Mouse (Mus musculus): ENCODE data around the gene Lin7a. TPM values are rescaled to one million over a fixed set of nuclear protein-coding genes. Genes with fewer than 3 reads are reported as not detected.

The Lin7a gene
- total and polyA plus RNA-seq, 2 experiments from 2014 or later, result 16.0 to 26.3 TPM

GRCm38 (mm10) chr10:107272131-107272803 is 781 bp downstream of the Lin7a start:
- Histone ChIP-seq H3K4me2 (ENCODE audit: low read depth) (peak overlapping the region; percentile 87), H3K9ac (peak overlapping the region; percentile 72), H3K4me3 (ENCODE audit: low read depth, low read length) (peak overlapping the region; percentile 86), H3K9me3 (ENCODE audit: low read length) (no peaks in the 10 kb centered on the region), H3K4me1 (ENCODE audit: insufficient read depth) (no peaks in the 10 kb centered on the region), H3K36me3 (ENCODE audit: insufficient read depth) (no peaks in the 10 kb centered on the region), H3K27ac (ENCODE audit: low read depth, low read length) (peak overlapping the region; percentile 76), H3K27me3 (ENCODE audit: insufficient read depth, low read length) (no peaks in the 10 kb centered on the region)
- DNase-seq (peak; percentile 66), ATAC-seq (peak; percentile 67)
- no peak for TF ChIP-seq CTCF (IDR thresholded peaks at IDR 0.05; ENCODE audit: low read depth)
- WGBS, result under 1% methylated on average over 41 of the region's 41 CpGs

DNA sequence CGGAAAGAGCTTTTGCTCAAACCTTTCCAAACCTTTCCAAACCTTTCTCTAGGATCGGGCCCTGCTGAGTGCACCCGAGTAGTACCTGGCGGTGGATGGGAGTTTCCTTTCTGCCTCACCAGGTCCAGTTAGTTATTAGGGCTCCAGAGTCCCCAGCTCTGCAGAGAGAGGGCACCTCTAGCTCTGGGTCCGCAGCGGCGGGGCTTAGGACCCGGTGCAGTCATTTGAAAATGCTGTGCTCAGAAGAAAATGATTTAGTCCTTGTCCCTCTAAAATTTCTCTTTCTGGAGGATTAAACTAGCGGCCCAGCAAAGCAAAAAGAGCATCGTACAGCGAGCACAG is 1.3 kb downstream of the Lin7a start:
- DNase-seq, result peak; percentile 47
- 4% methylated on average over 11 of the region's 11 CpGs for WGBS
- ATAC-seq, result peak; percentile 52
- H3K4me2 ChIP-seq (ENCODE audit: low read depth), result peak overlapping the region; percentile 87
- peak overlapping the region; percentile 72 for H3K9ac ChIP-seq
- H3K4me3 ChIP-seq (ENCODE audit: low read depth, low read length), result peak overlapping the region; percentile 86
- no peaks in the 10 kb centered on the region for H3K27me3 ChIP-seq (ENCODE audit: insufficient read depth, low read length)
- no peak overlapping the region for H3K27ac ChIP-seq (ENCODE audit: low read depth, low read length)
- no peaks in the 10 kb centered on the region for H3K36me3 ChIP-seq (ENCODE audit: insufficient read depth)
- H3K4me1 ChIP-seq (ENCODE audit: insufficient read depth), result no peaks in the 10 kb centered on the region
- TF ChIP-seq CTCF (IDR thresholded peaks at IDR 0.05; ENCODE audit: low read depth), result no peak
- no peaks in the 10 kb centered on the region for H3K9me3 ChIP-seq (ENCODE audit: low read length)

DNA sequence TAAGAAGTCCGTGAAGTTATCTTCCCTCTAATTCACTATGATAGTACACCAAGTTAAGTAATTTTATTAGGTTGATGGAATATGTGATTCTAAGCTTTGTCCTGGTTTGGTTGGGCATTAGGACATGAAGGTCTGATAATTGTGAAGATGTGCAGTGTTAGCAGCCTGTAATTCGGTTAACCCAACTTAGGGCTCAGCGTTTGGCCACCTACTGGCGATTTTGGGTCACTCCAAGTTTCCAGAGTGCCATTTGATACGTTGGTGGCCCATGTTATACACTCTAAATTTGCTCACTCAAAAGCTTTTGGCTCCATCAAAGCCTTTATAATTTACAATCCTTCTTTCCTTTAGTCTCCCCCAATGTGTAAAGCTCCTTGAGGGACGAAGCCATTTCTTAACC is 2.4 kb downstream of the Lin7a start:
- Histone ChIP-seq H3K4me1 (ENCODE audit: insufficient read depth) (no peaks in the 10 kb centered on the region), H3K4me2 (ENCODE audit: low read depth) (peak overlapping the region; percentile 87), H3K9me3 (ENCODE audit: low read length) (no peaks in the 10 kb centered on the region), H3K36me3 (ENCODE audit: insufficient read depth) (no peaks in the 10 kb centered on the region), H3K27me3 (ENCODE audit: insufficient read depth, low read length) (no peaks in the 10 kb centered on the region), H3K9ac (no peak overlapping the region), H3K4me3 (ENCODE audit: low read depth, low read length) (no peak overlapping the region), H3K27ac (ENCODE audit: low read depth, low read length) (no peak overlapping the region)
- ATAC-seq, result no peak
- no peak for DNase-seq
- 47% methylated on average over 6 of the region's 6 CpGs for WGBS
- TF ChIP-seq CTCF (IDR thresholded peaks at IDR 0.05; ENCODE audit: low read depth), result peak; percentile 31

- 52% methylated on average over 3 of the region's 3 CpGs for WGBS
- Histone ChIP-seq H3K27me3 (ENCODE audit: insufficient read depth, low read length) (no peaks in the 10 kb centered on the region), H3K9me3 (ENCODE audit: low read length) (no peaks in the 10 kb centered on the region), H3K4me2 (ENCODE audit: low read depth) (no peak overlapping the region), H3K36me3 (ENCODE audit: insufficient read depth) (no peaks in the 10 kb centered on the region), H3K27ac (ENCODE audit: low read depth, low read length) (no peak overlapping the region), H3K4me3 (ENCODE audit: low read depth, low read length) (no peak overlapping the region), H3K9ac (no peak overlapping the region), H3K4me1 (ENCODE audit: insufficient read depth) (no peaks in the 10 kb centered on the region)
- TF ChIP-seq CTCF (IDR thresholded peaks at IDR 0.05; ENCODE audit: low read depth), result peak; percentile 49
- DNase-seq (no peak), ATAC-seq (no peak)
These were observed 3.3 kb downstream of the Lin7a start for GRCm38 (mm10) chr10:107274785-107275184.

- H3K27ac ChIP-seq (ENCODE audit: low read depth, low read length), result no peak overlapping the region
- no peak overlapping the region for H3K4me2 ChIP-seq (ENCODE audit: low read depth)
- H3K9me3 ChIP-seq (ENCODE audit: low read length), result no peaks in the 10 kb centered on the region
- H3K4me1 ChIP-seq (ENCODE audit: insufficient read depth), result no peaks in the 10 kb centered on the region
- H3K27me3 ChIP-seq (ENCODE audit: insufficient read depth, low read length), result no peaks in the 10 kb centered on the region
- WGBS, result 92% methylated on average over 2 of the region's 2 CpGs
- no peaks in the 10 kb centered on the region for H3K36me3 ChIP-seq (ENCODE audit: insufficient read depth)
- no peak for DNase-seq
- H3K4me3 ChIP-seq (ENCODE audit: low read depth, low read length), result no peak overlapping the region
- no peak overlapping the region for H3K9ac ChIP-seq
- no peak for TF ChIP-seq CTCF (IDR thresholded peaks at IDR 0.05; ENCODE audit: low read depth)
- ATAC-seq, result no peak
These were observed 5.2 kb downstream of the Lin7a start for GRCm38 (mm10) chr10:107276647-107277046.

DNA sequence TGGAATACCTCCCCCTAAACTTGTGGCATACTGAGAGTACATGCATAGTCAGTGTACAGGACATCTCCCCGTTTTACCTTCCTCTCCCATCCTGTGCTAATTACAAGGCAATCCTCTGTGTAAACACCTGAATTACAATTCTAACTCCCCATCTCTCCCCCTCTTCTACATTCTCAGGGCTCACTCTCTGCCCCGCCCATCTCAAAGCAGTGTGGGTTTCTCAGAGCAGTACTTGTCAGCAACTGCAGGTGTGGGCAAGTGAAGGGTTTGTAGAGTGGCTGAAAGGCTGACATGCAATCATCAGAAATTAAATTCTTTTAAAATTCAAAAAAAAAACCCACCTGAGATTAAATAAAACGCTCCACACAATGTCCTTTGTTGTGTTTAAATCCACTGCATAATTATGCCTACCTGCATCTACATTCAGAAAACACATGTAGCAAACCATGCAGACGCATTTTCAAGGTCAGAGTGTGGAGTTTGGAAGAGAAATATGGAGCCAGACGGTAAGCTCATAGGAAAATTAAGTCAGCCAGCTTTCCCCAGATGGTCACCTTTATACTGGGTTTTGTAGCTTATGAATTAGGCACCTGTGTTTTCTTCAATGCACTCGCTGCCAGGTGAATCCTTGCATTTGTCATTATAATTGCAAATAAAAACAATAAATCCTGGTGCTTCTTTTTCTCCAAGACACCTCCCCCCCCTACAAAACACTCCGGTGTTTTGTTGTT is 22.6 kb downstream of the Lin7a start:
- WGBS, result 63% methylated on average over 7 of the region's 7 CpGs
- TF ChIP-seq CTCF (IDR thresholded peaks at IDR 0.05; ENCODE audit: low read depth), result no peak
- peak; percentile 7 for DNase-seq
- Histone ChIP-seq H3K4me3 (ENCODE audit: low read depth, low read length) (no peak overlapping the region), H3K4me1 (ENCODE audit: insufficient read depth) (no peaks in the 10 kb centered on the region), H3K36me3 (ENCODE audit: insufficient read depth) (no peaks in the 10 kb centered on the region), H3K4me2 (ENCODE audit: low read depth) (no peak overlapping the region), H3K27ac (ENCODE audit: low read depth, low read length) (no peak overlapping the region), H3K9ac (no peak overlapping the region), H3K9me3 (ENCODE audit: low read length) (no peaks in the 10 kb centered on the region), H3K27me3 (ENCODE audit: insufficient read depth, low read length) (no peaks in the 10 kb centered on the region)
- ATAC-seq, result no peak

DNA sequence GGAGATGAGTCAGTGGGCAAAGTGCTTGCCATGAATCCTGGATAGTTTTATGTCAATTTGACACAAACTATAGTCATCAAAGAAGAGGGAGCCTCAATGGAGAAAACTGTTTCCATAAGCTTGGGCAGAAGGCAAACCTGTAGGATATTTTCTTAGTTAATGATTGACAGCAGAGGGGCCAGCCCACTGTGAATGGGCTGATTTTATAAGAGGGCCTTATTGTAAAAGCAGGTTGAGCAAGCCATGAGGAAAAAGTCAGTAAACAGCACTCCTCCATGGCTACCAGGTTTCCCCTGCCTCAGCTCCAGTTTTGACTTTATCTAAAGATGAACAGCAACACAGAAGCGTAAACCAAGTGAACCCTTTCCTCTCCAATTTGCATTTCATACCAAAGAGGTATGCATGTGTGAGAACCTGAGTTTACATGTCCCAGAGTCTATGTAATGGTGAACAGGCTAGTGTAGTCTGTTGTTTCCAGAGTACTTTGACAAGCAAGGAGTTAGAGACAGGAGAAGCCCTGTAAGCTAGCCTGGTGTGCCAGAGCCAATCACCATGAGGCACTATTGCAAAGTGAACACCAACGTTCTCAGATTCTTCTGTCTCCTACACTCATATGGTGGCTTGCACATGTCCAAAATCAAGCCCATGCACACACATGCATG is 29.2 kb downstream of the Lin7a start:
- Histone ChIP-seq H3K4me1 (ENCODE audit: insufficient read depth) (no peaks in the 10 kb centered on the region), H3K9me3 (ENCODE audit: low read length) (no peaks in the 10 kb centered on the region), H3K9ac (no peak overlapping the region), H3K4me3 (ENCODE audit: low read depth, low read length) (no peak overlapping the region), H3K4me2 (ENCODE audit: low read depth) (no peak overlapping the region), H3K27ac (ENCODE audit: low read depth, low read length) (no peak overlapping the region), H3K36me3 (ENCODE audit: insufficient read depth) (no peaks in the 10 kb centered on the region), H3K27me3 (ENCODE audit: insufficient read depth, low read length) (no peaks in the 10 kb centered on the region)
- WGBS, result 91% methylated on average over 2 of the region's 2 CpGs
- no peak for ATAC-seq
- no peak for TF ChIP-seq CTCF (IDR thresholded peaks at IDR 0.05; ENCODE audit: low read depth)
- no peak for DNase-seq
